Mouse (Mus musculus) kidney, adult 11 months (tissue): Measurements from ENCODE around the gene Olfr239.
"Not testable (repeated sequence)": the region's sequence is repeated elsewhere in the genome, so short reads cannot be mapped to it uniquely, and the experiment has no call there.

ENCODE experiments used
- DNase-seq: peaks from one replicate; pipeline ENCODE4 v3.0.0; 2022

Olfr239 gene

DNA sequence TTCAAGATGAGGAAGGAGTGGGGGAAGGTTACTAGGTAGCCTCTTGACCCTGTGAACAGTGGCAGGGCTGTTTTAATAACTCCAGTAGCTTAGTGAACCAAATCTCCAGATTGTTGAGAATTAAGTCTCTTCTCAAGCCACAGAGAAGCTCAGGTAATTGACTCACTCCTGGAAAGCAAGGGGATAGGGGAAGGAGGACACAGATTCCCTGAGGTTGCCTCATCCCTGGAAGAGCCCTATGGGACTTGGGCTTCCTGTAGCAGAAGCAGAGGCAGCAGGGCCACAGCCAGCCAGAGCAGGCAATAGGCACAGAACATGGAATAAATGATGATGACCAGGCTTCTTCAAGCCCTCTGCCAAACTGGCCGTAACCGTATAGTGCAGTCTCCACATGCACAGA lies at the start of gene Olfr239:
Gene Olfr239 (plus strand): TSS at position 301 of the 400 bp plus-strand sequence.
- DNase-seq = not testable (repeated sequence)

GRCm38 (mm10) chr17:33168147-33168546 lies 23.0 kb upstream of the Olfr239 start, which contains the start of gene Olfr55:
TSS of gene Olfr55 (plus strand) at chr17:33168447.
- not testable (repeated sequence) for DNase-seq

- DNase-seq = no peak
These were observed 30.5 kb downstream of the Olfr239 start, which contains the start of gene Olfr1564 for GRCm38 (mm10) chr17:33221590-33221989. TSS of gene Olfr1564 (minus strand) at chr17:33221690.

- DNase-seq = not testable (repeated sequence)
These were observed 45.5 kb downstream of the Olfr239 start for GRCm38 (mm10) chr17:33236646-33237045.
